Mouse (Mus musculus): ENCODE measurements around the gene Pcnp. TPM values are rescaled to one million over a fixed set of nuclear protein-coding genes. Genes with fewer than 3 reads are reported as not detected.

Pcnp gene
- polyA plus RNA-seq, 1 experiment from 2014 or later, result 225 TPM

Small RNA genes lying within 50 kb of the gene (microRNA-seq; reads per million reads assigned to microRNA genes)
- not detected for gene Gm24047

Other genes with a start within 250 kb of the Pcnp start
- 4.6 TPM in 2 replicates for gene Nfkbiz, start 190.8 kb downstream of the Pcnp start, polyA plus RNA-seq (2015; fragmentation: Nextera tagmentation; extraction: Ambion mirVana)
- 0.45 and 0.59 TPM in 2 replicates for gene Nxpe3, start 134.5 kb downstream of the Pcnp start, polyA plus RNA-seq (2015; fragmentation: Nextera tagmentation; extraction: Ambion mirVana)
- gene Cep97, start 94.9 kb downstream of the Pcnp start, polyA plus RNA-seq (2015; fragmentation: Nextera tagmentation; extraction: Ambion mirVana), result 7.2 and 8.6 TPM in 2 replicates
- 617 and 730 TPM in 2 replicates for gene Rpl24, start 63.5 kb downstream of the Pcnp start, polyA plus RNA-seq (2015; fragmentation: Nextera tagmentation; extraction: Ambion mirVana)
- gene Zbtb11, start 55.9 kb downstream of the Pcnp start, polyA plus RNA-seq (2015; fragmentation: Nextera tagmentation; extraction: Ambion mirVana), result 17.7 and 20.9 TPM in 2 replicates
- 24.3 and 24.7 TPM in 2 replicates for gene Trmt10c, start 8.1 kb upstream of the Pcnp start, polyA plus RNA-seq (2015; fragmentation: Nextera tagmentation; extraction: Ambion mirVana)
- 36.1 and 36.9 TPM in 2 replicates for gene Senp7, start 18.6 kb upstream of the Pcnp start, polyA plus RNA-seq (2015; fragmentation: Nextera tagmentation; extraction: Ambion mirVana)
- gene Impg2, start 174.6 kb upstream of the Pcnp start, polyA plus RNA-seq (2015; fragmentation: Nextera tagmentation; extraction: Ambion mirVana), result 0.20 and 0.26 TPM in 2 replicates

Measured in limb, embryonic 15.5 days (tissue).